Mouse (Mus musculus) retina, embryonic 14.5 days (tissue): ENCODE data around the gene Tenm4.
A peak's percentile ranks its signal among the peaks of the same experiment; 100 is the strongest.

Experiments used
- DNase-seq: peaks from one replicate; pipeline ENCODE4 v3.0.0-alpha.2; 2015; ENCODE audit warnings: low spot score

Gene Tenm4

GRCm38 (mm10) chr7:96525344-96525743 is 354.3 kb downstream of the Tenm4 start:
- DNase-seq = no peak

GRCm38 (mm10) chr7:96530571-96531426 is 359.8 kb downstream of the Tenm4 start:
- peak; percentile 24 for DNase-seq

- DNase-seq = peak; percentile 47
Measured at GRCm38 (mm10) chr7:96531954-96532737, 361.1 kb downstream of the Tenm4 start.

- peak; percentile 8 for DNase-seq
Measured at GRCm38 (mm10) chr7:96532804-96533400, 361.9 kb downstream of the Tenm4 start.

GRCm38 (mm10) chr7:96536313-96536880 is 365.4 kb downstream of the Tenm4 start:
- peak; percentile 12 for DNase-seq

GRCm38 (mm10) chr7:96539248-96540034 is 368.4 kb downstream of the Tenm4 start:
- DNase-seq = no peak

- DNase-seq = no peak
Measured at GRCm38 (mm10) chr7:96540458-96541096, 369.5 kb downstream of the Tenm4 start.

- no peak for DNase-seq
Measured at GRCm38 (mm10) chr7:96545979-96546378, 374.9 kb downstream of the Tenm4 start.

GRCm38 (mm10) chr7:96551809-96552208 is 380.8 kb downstream of the Tenm4 start:
- no peak for DNase-seq

- peak; percentile 26 for DNase-seq
Measured at GRCm38 (mm10) chr7:96552292-96552860, 381.3 kb downstream of the Tenm4 start.

- peak; percentile 79 for DNase-seq
Measured at GRCm38 (mm10) chr7:96554277-96554690, 383.2 kb downstream of the Tenm4 start.

GRCm38 (mm10) chr7:96555294-96555693 is 384.2 kb downstream of the Tenm4 start:
- DNase-seq = peak; percentile 39

- no peak for DNase-seq
Measured at GRCm38 (mm10) chr7:96556756-96557155, 385.7 kb downstream of the Tenm4 start.

GRCm38 (mm10) chr7:96562890-96563289 is 391.8 kb downstream of the Tenm4 start:
- no peak for DNase-seq

GRCm38 (mm10) chr7:96563329-96564065 is 392.5 kb downstream of the Tenm4 start:
- DNase-seq = no peak

- DNase-seq = no peak
Measured at GRCm38 (mm10) chr7:96565806-96566205, 394.8 kb downstream of the Tenm4 start.

GRCm38 (mm10) chr7:96566260-96566659 is 395.2 kb downstream of the Tenm4 start:
- DNase-seq = no peak

GRCm38 (mm10) chr7:96568034-96568433 is 397.0 kb downstream of the Tenm4 start:
- no peak for DNase-seq

- no peak for DNase-seq
Measured at GRCm38 (mm10) chr7:96570965-96571364, 399.9 kb downstream of the Tenm4 start.

GRCm38 (mm10) chr7:96572995-96573394 is 401.9 kb downstream of the Tenm4 start:
- DNase-seq = no peak
